Mouse (Mus musculus) MEL (cell line): Measurements from ENCODE around the gene Lrp4.

ENCODE experiments used
- CHD2 ChIP-seq: IDR thresholded peaks from 2 replicates; pipeline ENCODE4 v1.6.1; 2011; ENCODE audit warnings: low read length, improper control_type of control experiment
- CTCF ChIP-seq, 3 experiments: IDR thresholded peaks in 2 of 3; conservative IDR thresholded peaks in 1 of 3; 2 replicates each; pipeline ENCODE4 v1.5.1; 2011 to 2012; ENCODE audit warnings: low read length in 3 of 3, low read depth in 2 of 3, mild to moderate bottlenecking in 2 of 3, improper control_type of control experiment in 1 of 3, inconsistent platforms in 1 of 3, mixed read lengths in 1 of 3, moderate library complexity in 1 of 3; ENCODE audit not compliant: control insufficient read depth in 1 of 3, insufficient read depth in 1 of 3, poor library complexity in 1 of 3, severe bottlenecking in 1 of 3
- E2F4 ChIP-seq: IDR thresholded peaks from 2 replicates; pipeline ENCODE4 v1.6.1; 2011; ENCODE audit warnings: low read depth, low read length, improper control_type of control experiment, borderline replicate concordance
- GABPA ChIP-seq: IDR thresholded peaks from 2 replicates; pipeline ENCODE4 v1.6.1; 2012; ENCODE audit warnings: low read depth, mild to moderate bottlenecking, inconsistent platforms, low read length, improper control_type of control experiment, moderate library complexity
- GATA1 ChIP-seq: IDR thresholded peaks from 2 replicates; pipeline ENCODE4 v1.6.1; 2011; ENCODE audit warnings: low read depth, low read length, improper control_type of control experiment
- NRF1 ChIP-seq: IDR thresholded peaks from 2 replicates; pipeline ENCODE4 v1.6.1; 2014; ENCODE audit warnings: low read depth, mild to moderate bottlenecking, inconsistent platforms, low read length, improper control_type of control experiment, moderate library complexity; ENCODE audit not compliant: poor library complexity, insufficient read depth, severe bottlenecking
- POLR2A ChIP-seq, 2 experiments: IDR thresholded peaks; 2 replicates each; pipeline ENCODE4 v1.6.1; 2011 to 2012; ENCODE audit warnings: low read length in 2 of 2, mild to moderate bottlenecking in 2 of 2, control low read depth in 1 of 2, improper control_type of control experiment in 1 of 2, low read depth in 1 of 2, moderate library complexity in 1 of 2; ENCODE audit not compliant: control insufficient read depth in 1 of 2, insufficient read depth in 1 of 2, poor library complexity in 1 of 2
- RAD21 ChIP-seq: IDR thresholded peaks from 2 replicates; pipeline ENCODE4 v1.6.1; 2011; ENCODE audit warnings: mild to moderate bottlenecking, low read depth, low read length, improper control_type of control experiment
- SIN3A ChIP-seq: IDR thresholded peaks from 2 replicates; pipeline ENCODE4 v1.6.1; 2012; ENCODE audit warnings: low read length, improper control_type of control experiment, inconsistent platforms
- SMC3 ChIP-seq: IDR thresholded peaks from 2 replicates; pipeline ENCODE4 v1.6.1; 2011; ENCODE audit warnings: low read depth, low read length, improper control_type of control experiment
- UBTF ChIP-seq: IDR thresholded peaks from 2 replicates; pipeline ENCODE4 v1.6.1; 2012; ENCODE audit warnings: low read depth, mild to moderate bottlenecking, inconsistent platforms, low read length, improper control_type of control experiment, moderate library complexity, borderline replicate concordance; ENCODE audit not compliant: insufficient read depth
- USF1 ChIP-seq: IDR thresholded peaks from 2 replicates; pipeline ENCODE4 v1.6.1; 2014; ENCODE audit warnings: low read depth, mild to moderate bottlenecking, inconsistent platforms, low read length, improper control_type of control experiment, moderate library complexity
- ZC3H11A ChIP-seq: IDR thresholded peaks from 2 replicates; pipeline ENCODE4 v1.6.1; 2012; ENCODE audit warnings: low read depth, mild to moderate bottlenecking, inconsistent platforms, low read length, improper control_type of control experiment
- ZNF384 ChIP-seq: IDR thresholded peaks from 2 replicates; pipeline ENCODE4 v1.6.1; 2012; ENCODE audit warnings: low read depth, mild to moderate bottlenecking, inconsistent platforms, low read length, improper control_type of control experiment

GRCm38 (mm10) chr2:91408031-91408430 lies 49.3 kb upstream of the Lrp4 start:
- TF ChIP-seq CTCF (IDR thresholded peaks at IDR 0.05 in 2 of 3, conservative IDR thresholded peaks at IDR 0.05 in 1 of 3; ENCODE audit: control insufficient read depth in 1 of 3, insufficient read depth in 1 of 3, low read depth in 2 of 3, low read length in 3 of 3, poor library complexity in 1 of 3, severe bottlenecking in 1 of 3) = no peak
- no peak for TF ChIP-seq RAD21
- no peak for TF ChIP-seq POLR2A (IDR thresholded peaks at IDR 0.05; ENCODE audit: control insufficient read depth in 1 of 2, insufficient read depth in 1 of 2, low read depth in 1 of 2, low read length in 2 of 2, poor library complexity in 1 of 2)
- TF ChIP-seq SIN3A = no peak
- no peak for TF ChIP-seq CHD2
- no peak for TF ChIP-seq ZNF384
- no peak for TF ChIP-seq SMC3
- no peak for TF ChIP-seq ZC3H11A
- TF ChIP-seq UBTF = no peak
- TF ChIP-seq USF1 = no peak
- no peak for TF ChIP-seq GABPA
- TF ChIP-seq E2F4 = no peak
- no peak for TF ChIP-seq NRF1
- TF ChIP-seq GATA1 = no peak
